Comparison of ENCODE assay signal across 23 mouse cellular contexts in genomic region chr19:10347628-10348273, GRCm38 (mm10). TPM values are rescaled to one million over a fixed set of nuclear protein-coding genes. Genes with fewer than 3 reads are reported as not detected.
DNase-seq lines count a peak whose midpoint lies in the region; ATAC-seq and TF ChIP-seq lines count a peak whose summit lies in the region.
"Had no signal": no experiment of that assay in that cellular context is flagged by ENCODE, and none has a peak within 500 bp of the region (broad histone marks: within the 10 kb centered on the region; RNA-seq: fewer than 3 reads in every experiment).

No protein-coding gene starts in this region.

- ATAC-seq in midbrain, embryonic 12.5 days (ENCODE audit: low FRiP score, low read depth): peak; percentile 41; the same call in 1 of the 2 replicates
- ATAC-seq in midbrain, postnatal 0 days (ENCODE audit: low FRiP score): no peak
- ATAC-seq in midbrain, embryonic 14.5 days (ENCODE audit: low FRiP score, low TSS enrichment): peak; percentile 27; the same call in 1 of the 2 replicates
- ATAC-seq: activated CD4-positive, CD25-positive, alpha-beta regulatory T cell, adult 4 months; CD4-positive, CD25-positive, alpha-beta regulatory T cell, adult 4 months; intestine, embryonic 15.5 days had no signal

- DNase-seq in midbrain, postnatal 0 days (ENCODE audit: low spot score): no peak
- peak; percentile 87 for DNase-seq in R1 (ENCODE audit: low read depth, low spot score)
- DNase-seq in midbrain, embryonic 14.5 days: peak; percentile 78
- DNase-seq in adrenal gland, adult 2 months: no peak
- DNase-seq in urinary bladder, postnatal 14 days (ENCODE audit: low spot score): no peak
- DNase-seq: adrenal gland, postnatal 36 days; B cell, adult 2 months; cerebellum, adult 11 months; cerebellum, adult 8-10 months; cerebellum, postnatal 14 days; kidney, adult 18-20 months had no signal

- H3K36me3 ChIP-seq in midbrain, embryonic 12.5 days: no peaks in the 10 kb centered on the region
- H3K36me3 ChIP-seq in midbrain, postnatal 0 days (ENCODE audit: insufficient read depth, low read length): no peaks in the 10 kb centered on the region
- H3K36me3 ChIP-seq in ES-Bruce4 (ENCODE audit: control insufficient read depth, insufficient read depth, low read length, poor library complexity, severe bottlenecking): no peaks in the 10 kb centered on the region
- no peaks in the 10 kb centered on the region for H3K36me3 ChIP-seq in midbrain, embryonic 14.5 days (ENCODE audit: control insufficient read depth, insufficient read depth, low read length)
- H3K36me3 ChIP-seq: embryonic facial prominence, embryonic 12.5 days; forebrain, embryonic 12.5 days; G1E; heart, embryonic 12.5 days; hindbrain, embryonic 10.5 days; intestine, embryonic 15.5 days had no signal

- 0 out of 2 replicates have a peak, but pooled peaks cover 3% of the 10 kb centered on the region for H3K9me3 ChIP-seq in midbrain, embryonic 12.5 days
- H3K9me3 ChIP-seq in midbrain, postnatal 0 days (ENCODE audit: low read length): no peaks in the 10 kb centered on the region
- no peaks in the 10 kb centered on the region for H3K9me3 ChIP-seq in ES-Bruce4 (replicated peaks; ENCODE audit: control insufficient read depth, insufficient read depth, low read length, poor library complexity, severe bottlenecking)
- no peaks in the 10 kb centered on the region for H3K9me3 ChIP-seq in midbrain, embryonic 14.5 days (ENCODE audit: control insufficient read depth, low read length)
- H3K9me3 ChIP-seq: embryonic facial prominence, embryonic 12.5 days; forebrain, embryonic 12.5 days; G1E; heart, embryonic 12.5 days; hindbrain, embryonic 10.5 days; intestine, embryonic 15.5 days had no signal

- no peak overlapping the region for H3K9ac ChIP-seq in midbrain, embryonic 12.5 days (replicated peaks)
- H3K9ac ChIP-seq in midbrain, postnatal 0 days (replicated peaks; ENCODE audit: low read length, poor library complexity, severe bottlenecking): no peak overlapping the region
- no peak overlapping the region for H3K9ac ChIP-seq in ES-Bruce4 (ENCODE audit: low read depth, poor library complexity, severe bottlenecking)
- no peak overlapping the region for H3K9ac ChIP-seq in midbrain, embryonic 14.5 days (replicated peaks; ENCODE audit: low read length)
- H3K9ac ChIP-seq: embryonic facial prominence, embryonic 12.5 days; forebrain, embryonic 12.5 days; heart, embryonic 12.5 days; hindbrain, embryonic 14.5 days; intestine, embryonic 15.5 days had no signal

- 0 out of 2 replicates have a peak, but pooled peaks have one; percentile 46 for TF ChIP-seq EP300 in ES-Bruce4 (IDR thresholded peaks at IDR 0.05; ENCODE audit: insufficient read depth, low read depth, low read length)

- WGBS in midbrain, embryonic 12.5 days: 27% methylated on average over 5 of the region's 5 CpGs
- 33% methylated on average over 5 of the region's 5 CpGs for WGBS in midbrain, postnatal 0 days
- WGBS in midbrain, embryonic 14.5 days: 21% methylated on average over 5 of the region's 5 CpGs

- peaks cover 7% of the 10 kb centered on the region; the same call in 1 of the 2 replicates for H3K4me1 ChIP-seq in midbrain, embryonic 12.5 days
- no peaks in the 10 kb centered on the region for H3K4me1 ChIP-seq in midbrain, postnatal 0 days (ENCODE audit: insufficient read depth, low read length)
- H3K4me1 ChIP-seq in ES-Bruce4 (ENCODE audit: control insufficient read depth, insufficient read depth, low read length): peaks cover 2% of the 10 kb centered on the region
- H3K4me1 ChIP-seq in midbrain, embryonic 14.5 days (ENCODE audit: control insufficient read depth, insufficient read depth, low read length): 0 out of 2 replicates have a peak, but pooled peaks cover 7% of the 10 kb centered on the region
- H3K4me1 ChIP-seq: embryonic facial prominence, embryonic 12.5 days; intestine, embryonic 15.5 days had no signal

- H3K27ac ChIP-seq in midbrain, embryonic 12.5 days (replicated peaks): peak overlapping the region; percentile 61
- no peak overlapping the region for H3K27ac ChIP-seq in midbrain, postnatal 0 days (ENCODE audit: low read depth, low read length)
- H3K27ac ChIP-seq in ES-Bruce4 (ENCODE audit: insufficient read depth, low read length): no peak overlapping the region
- no peak overlapping the region for H3K27ac ChIP-seq in midbrain, embryonic 14.5 days (replicated peaks; ENCODE audit: low read depth, low read length)
- H3K27ac ChIP-seq: embryonic facial prominence, embryonic 12.5 days; forebrain, embryonic 12.5 days; hindbrain, embryonic 10.5 days; hindbrain, embryonic 14.5 days; intestine, embryonic 15.5 days had no signal

- peaks cover 18% of the 10 kb centered on the region for H3K27me3 ChIP-seq in midbrain, embryonic 12.5 days
- no peaks in the 10 kb centered on the region for H3K27me3 ChIP-seq in midbrain, postnatal 0 days (ENCODE audit: insufficient read depth, low read length)
- no peaks in the 10 kb centered on the region for H3K27me3 ChIP-seq in ES-Bruce4 (ENCODE audit: control insufficient read depth, insufficient read depth, low read length, poor library complexity, severe bottlenecking)
- H3K27me3 ChIP-seq in midbrain, embryonic 14.5 days (ENCODE audit: control insufficient read depth, insufficient read depth, low read length): no peaks in the 10 kb centered on the region
- H3K27me3 ChIP-seq: embryonic facial prominence, embryonic 12.5 days had no signal

- H3K4me2 ChIP-seq in midbrain, embryonic 12.5 days (replicated peaks): no peak overlapping the region
- H3K4me2 ChIP-seq in midbrain, postnatal 0 days (ENCODE audit: low read depth, low read length, poor library complexity, severe bottlenecking): no peak overlapping the region
- no peak overlapping the region for H3K4me2 ChIP-seq in midbrain, embryonic 14.5 days (ENCODE audit: low read length)
- H3K4me2 ChIP-seq: embryonic facial prominence, embryonic 12.5 days; forebrain, embryonic 12.5 days; heart, embryonic 12.5 days; hindbrain, embryonic 14.5 days; intestine, embryonic 15.5 days had no signal

- H3K4me3 ChIP-seq in midbrain, embryonic 12.5 days: no peak overlapping the region
- H3K4me3 ChIP-seq in midbrain, postnatal 0 days (ENCODE audit: low read depth, low read length): no peak overlapping the region
- no peak overlapping the region for H3K4me3 ChIP-seq in ES-Bruce4 (ENCODE audit: low read depth, low read length)
- no peak overlapping the region for H3K4me3 ChIP-seq in midbrain, embryonic 14.5 days (replicated peaks; ENCODE audit: low read depth, low read length)
- H3K4me3 ChIP-seq: embryonic facial prominence, embryonic 12.5 days; forebrain, embryonic 12.5 days; heart, embryonic 12.5 days; hindbrain, embryonic 10.5 days; intestine, embryonic 15.5 days had no signal

- TF ChIP-seq CTCF in midbrain, postnatal 0 days (IDR thresholded peaks at IDR 0.05): no peak
- no peak for TF ChIP-seq CTCF in ES-Bruce4 (IDR thresholded peaks at IDR 0.05; ENCODE audit: low read depth, low read length)

- TF ChIP-seq POLR2A in ES-Bruce4 (IDR thresholded peaks at IDR 0.05; ENCODE audit: insufficient read depth, low read length): no peak

RNA-seq across cellular contexts. Expression of gene Syt7, which starts 41.1 kb away (rescaled TPM):
- 3.9 and 4.4 TPM in 2 replicates for polyA plus RNA-seq in midbrain, embryonic 12.5 days (2016; fragmentation: Nextera tagmentation; extraction: Ambion mirVana)
- total RNA-seq in midbrain, postnatal 0 days (2014; rRNA removed): 138 and 140 TPM in 2 replicates
- 14.7 and 19.0 TPM in 2 replicates for polyA plus RNA-seq in midbrain, postnatal 0 days (2015; fragmentation: Nextera tagmentation; extraction: Ambion mirVana)
- 4.1 and 4.9 TPM in 2 replicates for polyA plus RNA-seq in ES-Bruce4 (2011; ENCODE audit: insufficient read depth, insufficient read length, low read depth, missing spikeins)
- polyA plus RNA-seq in midbrain, embryonic 14.5 days (2014; fragmentation: Nextera tagmentation; extraction: Ambion mirVana): 10.1 and 15.4 TPM in 2 replicates
- 10 to 100 TPM; 27.2 to 38.3 TPM for total RNA-seq in adrenal gland, adult 2 months (2021)
- polyA plus RNA-seq in adrenal gland, adult 2 months (2012; rRNA removed): 12.2 and 13.5 TPM in 2 replicates
- total RNA-seq: common myeloid progenitor, adult 5-6 weeks had no signal
- polyA plus RNA-seq: CD4-positive, CD25-positive, alpha-beta regulatory T cell, adult 4 months; G1E had no signal

RNA-seq across cellular contexts. Expression of gene Dagla, which starts 43.1 kb away (rescaled TPM):
- 4.2 and 4.4 TPM in 2 replicates for polyA plus RNA-seq in midbrain, embryonic 12.5 days (2016; fragmentation: Nextera tagmentation; extraction: Ambion mirVana)
- 29.9 and 40.8 TPM in 2 replicates for total RNA-seq in midbrain, postnatal 0 days (2014; rRNA removed)
- 12.8 and 13.7 TPM in 2 replicates for polyA plus RNA-seq in midbrain, postnatal 0 days (2015; fragmentation: Nextera tagmentation; extraction: Ambion mirVana)
- polyA plus RNA-seq in ES-Bruce4 (2011; ENCODE audit: insufficient read depth, insufficient read length, low read depth, missing spikeins): 1.2 and 1.6 TPM in 2 replicates
- polyA plus RNA-seq in midbrain, embryonic 14.5 days (2014; fragmentation: Nextera tagmentation; extraction: Ambion mirVana): 9.4 and 9.8 TPM in 2 replicates
- total RNA-seq in adrenal gland, adult 2 months (2021): 1 to 10 TPM; 6.5 to 6.8 TPM
- 8.9 and 10.2 TPM in 2 replicates for polyA plus RNA-seq in adrenal gland, adult 2 months (2012; rRNA removed)
- total RNA-seq: common myeloid progenitor, adult 5-6 weeks had no signal
- polyA plus RNA-seq: CD4-positive, CD25-positive, alpha-beta regulatory T cell, adult 4 months; G1E had no signal

Comparison
In these comparisons a context has a peak if more than half of its experiments do, and no peak if none do; other contexts are left out.
1. DNase-seq: peak in R1 (single experiment) and midbrain, embryonic 14.5 days (single experiment); none in midbrain, postnatal 0 days (single experiment), adrenal gland, adult 2 months (single experiment) and urinary bladder, postnatal 14 days (single experiment).